Mouse (Mus musculus) left cerebral cortex, adult 18-20 months (tissue): ENCODE measurements around the gene Vmn1r57. TPM values are rescaled to one million over a fixed set of nuclear protein-coding genes. Genes with fewer than 3 reads are reported as not detected.
"Not testable (repeated sequence)": the region's sequence is repeated elsewhere in the genome, so short reads cannot be mapped to it uniquely, and the experiment has no call there.

Experiments used
- DNase-seq, 2 experiments: peaks; one replicate each; pipeline ENCODE4 v3.0.0; 2021 to 2022; ENCODE audit warnings: low spot score in 2 of 2, mixed read lengths in 1 of 2
- long read RNA-seq, 2 experiments: library from polyadenylated mRNA; stranded (forward); transcript quantifications; one replicate each; pipeline ENCODE4 v2.0.0; 2021
- total RNA-seq, 2 experiments: library from RNA; stranded (reverse); gene quantifications; 2 replicates each; pipeline ENCODE4 v1.2.3; 2021

The Vmn1r57 gene
- not detected for total RNA-seq
- long read RNA-seq, experiment 1: 0 reads
- long read RNA-seq, experiment 2: 0 reads

- DNase-seq: not testable (repeated sequence)
Observed at GRCm38 (mm10) chr7:5218193-5218592, at the start of gene Vmn1r57. Gene Vmn1r57, plus strand, starts transcription at chr7:5218493.

- DNase-seq: not testable (repeated sequence)
Observed at GRCm38 (mm10) chr7:5196647-5197046, 21.6 kb upstream of the Vmn1r57 start, which contains the start of gene Vmn1r56. Gene Vmn1r56, minus strand, starts transcription at chr7:5196747.

- no peak for DNase-seq
Observed at GRCm38 (mm10) chr7:5263051-5263450, 44.8 kb downstream of the Vmn1r57 start.

Other genes starting within 250 kb of the Vmn1r57 start
- gene Sbk3, start 247.3 kb upstream of the Vmn1r57 start, total RNA-seq: under 1 TPM; 0.58 to 0.91 TPM
- gene Zfp579, start 222.3 kb upstream of the Vmn1r57 start, total RNA-seq: 10 to 100 TPM; 25.1 to 27.8 TPM
- 1 to 10 TPM; 7.4 to 7.8 TPM for gene Zfp524, start 204.1 kb upstream of the Vmn1r57 start, total RNA-seq
- 10 to 100 TPM; 23.3 to 25.7 TPM for gene Fiz1, start 203.8 kb upstream of the Vmn1r57 start, total RNA-seq
- gene Gm44973, start 203.0 kb upstream of the Vmn1r57 start, total RNA-seq: not detected
- gene Zfp865, start 198.1 kb upstream of the Vmn1r57 start, total RNA-seq: 10 to 100 TPM; 34.9 to 35.5 TPM
- 10 to 100 TPM; 57.3 to 59.7 TPM for gene Ccdc106, start 197.9 kb upstream of the Vmn1r57 start, total RNA-seq
- not detected for gene 4632433K11Rik, start 184.4 kb upstream of the Vmn1r57 start, total RNA-seq
- 1 to 10 TPM; 4.4 to 4.8 TPM for gene Zfp784, start 180.0 kb upstream of the Vmn1r57 start, total RNA-seq
- gene Zfp580, start 167.0 kb upstream of the Vmn1r57 start, total RNA-seq: 10 to 100 TPM; 27.8 to 31.0 TPM
- gene U2af2, start 156.3 kb upstream of the Vmn1r57 start, total RNA-seq: 100 to 1,000 TPM; 176 to 181 TPM
- 100 to 1,000 TPM; 482 to 504 TPM for gene Epn1, start 138.3 kb upstream of the Vmn1r57 start, total RNA-seq
- not detected for gene Rfpl4, start 101.5 kb upstream of the Vmn1r57 start, total RNA-seq
- gene Rasl2-9, start 92.5 kb upstream of the Vmn1r57 start, total RNA-seq: under 1 TPM; 0.49 to 0.68 TPM
- not detected for gene Vmn1r55, start 68.8 kb upstream of the Vmn1r57 start, total RNA-seq
- not detected for gene Vmn1r56, start 21.7 kb upstream of the Vmn1r57 start, total RNA-seq
- not detected for gene Gm5065, start 132.0 kb downstream of the Vmn1r57 start, total RNA-seq
- gene Nlrp2, start 132.5 kb downstream of the Vmn1r57 start, total RNA-seq: not detected
- not detected for gene Vmn1r58, start 194.9 kb downstream of the Vmn1r57 start, total RNA-seq
- not detected for gene Vmn1r59, start 238.3 kb downstream of the Vmn1r57 start, total RNA-seq